Mouse (Mus musculus): Measurements from ENCODE around the gene Mettl7a1. TPM values are rescaled to one million over a fixed set of nuclear protein-coding genes. Genes with fewer than 3 reads are reported as not detected.
"Not testable (repeated sequence)": the region's sequence is repeated elsewhere in the genome, so short reads cannot be mapped to it uniquely, and the experiment has no call there.

Gene Mettl7a1
- total and polyA plus RNA-seq, 3 experiments = 17.3 to 34.4 TPM; not detected in 1

DNA sequence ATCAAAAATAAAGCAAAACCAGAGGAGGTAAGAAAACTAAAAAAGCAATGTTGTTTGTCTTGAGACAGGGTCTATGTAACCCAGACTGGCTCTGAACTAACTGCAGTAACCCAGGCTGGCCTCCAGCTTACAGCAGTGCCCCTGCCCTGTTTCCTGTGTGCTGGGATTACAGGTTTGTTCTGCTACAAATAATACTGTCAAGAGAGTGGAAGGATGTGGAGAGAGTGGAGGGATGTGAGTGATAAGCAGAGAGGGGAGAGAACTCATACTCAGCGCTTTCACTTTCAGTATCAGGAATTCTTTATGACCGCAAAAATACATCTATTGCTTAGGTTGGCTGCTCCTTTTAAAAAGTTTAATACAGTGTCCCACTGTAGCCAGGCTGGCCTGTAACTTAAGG is 8.4 kb downstream of the Mettl7a1 start:
- Histone ChIP-seq H3K27me3 (ENCODE audit: control insufficient read depth in 1 of 2, insufficient read depth in 2 of 2, low read length in 2 of 2) (no peaks in the 10 kb centered on the region), H3K4me1 (ENCODE audit: control insufficient read depth in 1 of 2, insufficient read depth in 2 of 2, low read length in 2 of 2) (peaks cover 0 to 3% of the 10 kb centered on the region in 2 experiments; a peak in 1 of 4 replicates), H3K9ac (ENCODE audit: control insufficient read depth, low read depth, low read length, poor library complexity, severe bottlenecking) (no peak overlapping the region), H3K27ac (ENCODE audit: control insufficient read depth, low read depth, low read length) (no peak overlapping the region), H3K79me2 (ENCODE audit: control insufficient read depth, insufficient read depth, low read length, poor library complexity) (no peaks in the 10 kb centered on the region), H3K9me3 (replicated peaks; ENCODE audit: insufficient read depth, low read length) (no peaks in the 10 kb centered on the region), H3K36me3 (ENCODE audit: control insufficient read depth in 1 of 2, insufficient read depth in 2 of 2, low read length in 2 of 2) (peaks cover 2 to 4% of the 10 kb centered on the region in 2 experiments; a peak in 3 of 4 replicates), H3K4me3 (ENCODE audit: control insufficient read depth in 1 of 2, insufficient read depth in 1 of 2, low read depth in 2 of 2, low read length in 2 of 2) (no peak overlapping the region)
- DNase-seq (ENCODE audit: low read depth, low spot score) = no peak
- TF ChIP-seq ETS1 (IDR thresholded peaks at IDR 0.05; ENCODE audit: low read depth, low read length) = no peak
- TF ChIP-seq CHD1 (IDR thresholded peaks at IDR 0.05; ENCODE audit: low read depth, low read length) = no peak
- TF ChIP-seq KAT2A (conservative IDR thresholded peaks at IDR 0.05; ENCODE audit: low read depth, low read length) = no peak
- no peak for TF ChIP-seq USF2 (IDR thresholded peaks at IDR 0.05; ENCODE audit: borderline replicate concordance in 1 of 2, insufficient read depth in 1 of 2, low read depth in 1 of 2, low read length in 2 of 2)
- TF ChIP-seq RAD21 (IDR thresholded peaks at IDR 0.05; ENCODE audit: low read depth, low read length) = no peak
- TF ChIP-seq USF1 (IDR thresholded peaks at IDR 0.05; ENCODE audit: low read depth, low read length) = no peak
- TF ChIP-seq ZC3H11A (IDR thresholded peaks at IDR 0.05; ENCODE audit: low read depth, low read length) = no peak
- TF ChIP-seq POLR2AphosphoS5 (IDR thresholded peaks at IDR 0.05; ENCODE audit: borderline replicate concordance, low read depth, low read length) = no peak
- no peak for TF ChIP-seq GATA1 (IDR thresholded peaks at IDR 0.05; ENCODE audit: low read depth, low read length)
- no peak for TF ChIP-seq NRF1 (IDR thresholded peaks at IDR 0.05; ENCODE audit: insufficient read depth, low read depth, low read length, poor library complexity, severe bottlenecking)
- no peak for TF ChIP-seq TBP (IDR thresholded peaks at IDR 0.05; ENCODE audit: low read depth, low read length)
- no peak for TF ChIP-seq MAFK (IDR thresholded peaks at IDR 0.05; ENCODE audit: borderline replicate concordance, low read depth, low read length)
- no peak for TF ChIP-seq ELF1 (IDR thresholded peaks at IDR 0.05; ENCODE audit: low read depth, low read length)
- no peak for TF ChIP-seq JUND (IDR thresholded peaks at IDR 0.05; ENCODE audit: low read depth, low read length)
- no peak for TF ChIP-seq MAX (IDR thresholded peaks at IDR 0.05; ENCODE audit: low read length)
- TF ChIP-seq BHLHE40 (IDR thresholded peaks at IDR 0.05; ENCODE audit: borderline replicate concordance, low read depth, low read length) = no peak

- no peak for DNase-seq (ENCODE audit: low read depth, low spot score)
These were observed 10.7 kb downstream of the Mettl7a1 start for GRCm38 (mm10) chr15:100314448-100315145.

GRCm38 (mm10) chr15:100318014-100318671 is 14.2 kb downstream of the Mettl7a1 start:
- not testable (repeated sequence) for H3K4me1 ChIP-seq (ENCODE audit: control insufficient read depth in 1 of 2, insufficient read depth in 2 of 2, low read length in 2 of 2); H3K4me3 ChIP-seq (ENCODE audit: control insufficient read depth in 1 of 2, insufficient read depth in 1 of 2, low read depth in 2 of 2, low read length in 2 of 2); H3K36me3 ChIP-seq (ENCODE audit: control insufficient read depth in 1 of 2, insufficient read depth in 2 of 2, low read length in 2 of 2); H3K27me3 ChIP-seq (ENCODE audit: control insufficient read depth in 1 of 2, insufficient read depth in 2 of 2, low read length in 2 of 2); DNase-seq (ENCODE audit: low read depth, low spot score); H3K27ac ChIP-seq (ENCODE audit: control insufficient read depth, low read depth, low read length); H3K9me3 ChIP-seq (replicated peaks; ENCODE audit: insufficient read depth, low read length); H3K79me2 ChIP-seq (ENCODE audit: control insufficient read depth, insufficient read depth, low read length, poor library complexity); H3K9ac ChIP-seq (ENCODE audit: control insufficient read depth, low read depth, low read length, poor library complexity, severe bottlenecking)

More at GRCm38 (mm10) chr15:100314448-100315145, 10.7 kb downstream of the Mettl7a1 start:
- Histone ChIP-seq H3K9ac (ENCODE audit: control insufficient read depth, low read depth, low read length, poor library complexity, severe bottlenecking) (no peak overlapping the region), H3K9me3 (replicated peaks; ENCODE audit: insufficient read depth, low read length) (no peaks in the 10 kb centered on the region), H3K27me3 (ENCODE audit: control insufficient read depth in 1 of 2, insufficient read depth in 2 of 2, low read length in 2 of 2) (no peaks in the 10 kb centered on the region), H3K4me3 (ENCODE audit: control insufficient read depth in 1 of 2, insufficient read depth in 1 of 2, low read depth in 2 of 2, low read length in 2 of 2) (no peak overlapping the region), H3K36me3 (ENCODE audit: control insufficient read depth in 1 of 2, insufficient read depth in 2 of 2, low read length in 2 of 2) (peaks cover 0 to 4% of the 10 kb centered on the region in 2 experiments; a peak in 3 of 4 replicates), H3K27ac (ENCODE audit: control insufficient read depth, low read depth, low read length) (no peak overlapping the region), H3K79me2 (ENCODE audit: control insufficient read depth, insufficient read depth, low read length, poor library complexity) (no peaks in the 10 kb centered on the region), H3K4me1 (ENCODE audit: control insufficient read depth in 1 of 2, insufficient read depth in 2 of 2, low read length in 2 of 2) (no peaks in the 10 kb centered on the region)
- TF ChIP-seq POLR2AphosphoS5 (IDR thresholded peaks at IDR 0.05; ENCODE audit: borderline replicate concordance, low read depth, low read length) (no peak), TCF12 (IDR thresholded peaks at IDR 0.05; ENCODE audit: low read depth, low read length) (no peak), USF2 (IDR thresholded peaks at IDR 0.05; ENCODE audit: borderline replicate concordance in 1 of 2, insufficient read depth in 1 of 2, low read depth in 1 of 2, low read length in 2 of 2) (no peak), E2F4 (IDR thresholded peaks at IDR 0.05; ENCODE audit: borderline replicate concordance, low read depth, low read length) (no peak), UBTF (IDR thresholded peaks at IDR 0.05; ENCODE audit: borderline replicate concordance, insufficient read depth, low read depth, low read length) (no peak), GABPA (IDR thresholded peaks at IDR 0.05; ENCODE audit: low read depth, low read length) (no peak)

Measured in MEL (cell line).